Mouse (Mus musculus): ENCODE measurements around the gene Cdkn3.
A peak's percentile ranks its signal among the peaks of the same experiment; 100 is the strongest.
"Not testable (repeated sequence)": the region's sequence is repeated elsewhere in the genome, so short reads cannot be mapped to it uniquely, and the experiment has no call there.

Gene Cdkn3

DNA sequence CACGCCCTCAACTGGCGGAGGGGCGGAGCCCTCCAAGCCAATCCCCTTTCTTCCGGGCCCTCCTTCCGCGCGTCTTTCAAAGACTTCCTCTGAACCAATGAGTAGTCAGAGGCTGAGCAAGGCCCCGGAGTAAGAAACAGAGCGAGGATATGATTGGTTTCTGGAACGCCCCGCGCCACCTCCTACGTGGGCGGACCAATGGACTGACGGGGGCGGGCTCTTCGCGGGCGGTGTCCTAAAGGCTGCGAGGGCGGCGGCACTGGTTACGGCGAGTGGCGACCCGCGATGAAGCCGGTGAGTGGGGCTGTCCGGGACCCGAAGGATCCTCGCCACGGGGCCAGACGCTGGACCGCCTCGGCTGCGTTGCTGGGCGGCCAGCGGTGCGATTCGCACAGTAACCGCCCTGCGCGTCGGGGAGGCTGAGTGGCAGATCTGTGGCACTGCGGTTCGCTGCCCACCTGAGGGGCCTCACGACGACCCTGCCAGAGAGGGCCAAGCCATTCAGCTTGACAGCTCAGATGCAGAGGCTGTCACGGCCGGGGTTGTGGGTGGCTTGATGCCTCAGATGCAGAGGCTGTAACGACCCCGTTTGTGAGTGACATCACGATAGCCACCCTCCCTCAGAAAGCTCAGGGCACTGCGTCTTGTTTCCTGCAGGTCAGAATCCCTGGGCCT is at the start of gene Cdkn3:
Gene Cdkn3, plus strand, starts transcription at position 187 of the 675 bp plus-strand sequence.
- ATAC-seq (ENCODE audit: insufficient number of reproducible peaks, low FRiP score, low TSS enrichment) = peak; percentile 99

DNA sequence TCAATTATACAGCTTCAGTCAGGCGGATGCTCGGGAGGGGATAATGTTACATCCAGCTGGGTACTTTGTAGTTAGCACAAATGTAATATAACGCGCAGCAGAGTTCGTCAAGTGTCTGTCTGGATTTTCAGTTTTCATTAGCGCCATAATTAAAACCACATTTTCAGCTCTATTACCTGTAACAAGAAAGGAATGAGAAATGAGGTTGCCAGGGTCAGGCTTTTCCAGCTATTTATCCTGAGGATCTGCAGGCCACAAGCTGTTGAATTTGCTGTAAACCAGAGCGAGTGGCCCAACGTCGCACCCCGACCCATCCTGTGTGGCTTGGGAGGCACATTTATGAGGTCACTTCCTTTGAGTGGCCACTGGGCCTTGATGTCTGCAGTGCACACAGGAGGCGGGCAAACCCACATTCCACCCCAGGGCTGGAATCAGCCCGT is 41.8 kb upstream of the Cdkn3 start:
- ATAC-seq (ENCODE audit: insufficient number of reproducible peaks, low FRiP score, low TSS enrichment) = no peak

DNA sequence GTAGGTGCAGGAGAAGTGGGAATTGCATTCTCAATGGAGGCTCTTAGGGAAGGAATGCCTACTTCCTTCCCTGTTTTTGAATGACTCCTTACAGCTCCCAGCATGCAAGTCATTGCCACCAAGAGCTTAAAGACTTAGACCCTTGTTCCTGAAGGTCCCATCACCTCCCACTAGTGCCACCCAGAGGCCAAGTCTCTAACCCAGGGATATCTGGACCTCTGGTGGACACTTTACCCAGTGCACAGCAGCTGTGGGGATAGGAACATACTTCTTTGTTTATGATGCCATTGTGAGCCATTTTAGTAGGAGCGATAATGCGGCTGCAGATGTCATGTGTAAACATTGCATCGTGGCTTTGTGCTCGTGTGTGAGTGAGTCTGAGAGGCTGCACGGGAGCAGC is 38.3 kb upstream of the Cdkn3 start:
- ATAC-seq (ENCODE audit: insufficient number of reproducible peaks, low FRiP score, low TSS enrichment) = no peak

GRCm38 (mm10) chr14:46723828-46724227 is 36.5 kb upstream of the Cdkn3 start:
- ATAC-seq (ENCODE audit: insufficient number of reproducible peaks, low FRiP score, low TSS enrichment) = no peak

- no peak for ATAC-seq (ENCODE audit: insufficient number of reproducible peaks, low FRiP score, low TSS enrichment)
These were observed 35.4 kb upstream of the Cdkn3 start for GRCm38 (mm10) chr14:46724941-46725340.

- ATAC-seq (ENCODE audit: insufficient number of reproducible peaks, low FRiP score, low TSS enrichment) = no peak
These were observed 34.6 kb upstream of the Cdkn3 start for GRCm38 (mm10) chr14:46725743-46726142.

GRCm38 (mm10) chr14:46734262-46734661 is 26.1 kb upstream of the Cdkn3 start:
- no peak for ATAC-seq (ENCODE audit: insufficient number of reproducible peaks, low FRiP score, low TSS enrichment)

DNA sequence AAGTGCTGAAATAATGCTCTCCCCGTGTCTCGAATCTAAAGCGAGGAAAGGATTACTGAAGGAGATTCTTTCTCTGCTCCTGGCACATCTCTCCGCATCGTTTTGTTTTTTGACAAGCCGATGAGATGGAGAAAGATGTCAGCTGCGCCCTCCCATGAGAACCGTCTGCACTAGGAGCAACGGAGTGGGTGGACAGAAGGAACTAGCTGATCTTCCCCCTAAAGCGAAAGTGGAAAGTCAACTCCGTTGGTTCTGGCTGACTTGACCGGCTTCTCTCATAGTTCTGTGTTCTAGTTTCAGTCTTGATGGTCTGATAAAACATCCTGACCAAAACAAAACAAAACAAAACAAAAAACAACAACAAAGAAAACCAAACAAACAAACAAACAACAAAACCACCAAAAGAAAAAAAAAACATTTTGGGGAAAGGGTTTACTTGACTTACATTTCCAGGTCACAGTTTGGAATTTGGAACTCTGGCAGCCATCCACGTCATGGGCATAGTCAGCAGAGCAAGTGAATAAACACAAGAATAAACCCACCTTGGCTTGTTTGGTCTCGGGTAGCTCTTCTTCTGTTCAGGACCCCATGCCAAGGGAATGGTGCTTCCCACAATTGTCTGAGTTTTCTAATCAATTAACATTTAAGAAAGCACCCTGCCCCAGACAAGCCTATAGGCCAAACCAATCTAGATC is 25.4 kb upstream of the Cdkn3 start:
- no peak for ATAC-seq (ENCODE audit: insufficient number of reproducible peaks, low FRiP score, low TSS enrichment)

DNA sequence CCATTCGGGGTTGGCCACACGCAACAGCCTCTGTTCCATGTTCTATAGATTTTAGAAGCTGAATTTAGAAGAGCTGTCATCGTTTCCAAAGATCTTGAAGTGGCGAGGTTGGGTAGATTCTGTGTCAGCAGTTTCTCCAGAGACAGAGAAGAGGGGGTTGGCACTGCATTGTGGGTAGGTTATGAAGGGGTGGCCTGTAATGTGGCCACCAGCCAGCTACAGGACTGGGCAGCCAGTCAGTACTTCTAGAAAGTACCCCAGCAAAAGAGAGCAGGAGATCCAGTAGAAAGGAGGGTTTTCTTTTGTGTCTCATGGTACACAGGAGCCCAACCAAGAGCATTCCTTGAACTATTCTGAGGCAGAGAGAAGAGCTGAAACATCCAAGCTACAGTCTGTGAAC is 24.0 kb upstream of the Cdkn3 start:
- no peak for ATAC-seq (ENCODE audit: insufficient number of reproducible peaks, low FRiP score, low TSS enrichment)

DNA sequence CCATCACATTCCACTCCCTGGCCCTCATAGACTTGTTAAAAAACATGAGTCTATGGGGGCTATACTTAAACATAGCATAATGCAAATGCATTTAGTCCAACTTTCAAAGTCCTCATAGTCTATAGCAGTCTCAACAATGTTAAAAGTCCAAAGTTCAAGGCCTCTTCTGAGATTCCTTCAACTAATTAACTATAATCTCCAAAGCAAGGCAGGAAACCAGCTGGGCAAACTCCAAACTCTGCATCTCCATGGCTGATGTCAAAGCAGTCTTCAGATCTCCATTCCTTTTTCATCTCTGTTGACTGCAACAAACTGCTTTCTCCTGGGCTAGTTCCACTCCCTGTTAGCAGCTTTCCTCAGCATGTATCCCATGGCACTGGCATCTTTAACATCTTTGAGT is 23.0 kb upstream of the Cdkn3 start:
- not testable (repeated sequence) for ATAC-seq (ENCODE audit: insufficient number of reproducible peaks, low FRiP score, low TSS enrichment)

- no peak for ATAC-seq (ENCODE audit: insufficient number of reproducible peaks, low FRiP score, low TSS enrichment)
These were observed 17.7 kb upstream of the Cdkn3 start for GRCm38 (mm10) chr14:46742674-46743073.

- ATAC-seq (ENCODE audit: insufficient number of reproducible peaks, low FRiP score, low TSS enrichment) = no peak
These were observed 14.9 kb upstream of the Cdkn3 start for GRCm38 (mm10) chr14:46745413-46745812.

GRCm38 (mm10) chr14:46754371-46754770 is 6.0 kb upstream of the Cdkn3 start:
- not testable (repeated sequence) for ATAC-seq (ENCODE audit: insufficient number of reproducible peaks, low FRiP score, low TSS enrichment)

GRCm38 (mm10) chr14:46755851-46756250 is 4.5 kb upstream of the Cdkn3 start:
- ATAC-seq (ENCODE audit: insufficient number of reproducible peaks, low FRiP score, low TSS enrichment) = no peak

GRCm38 (mm10) chr14:46757736-46758135 is 2.6 kb upstream of the Cdkn3 start:
- no peak for ATAC-seq (ENCODE audit: insufficient number of reproducible peaks, low FRiP score, low TSS enrichment)

DNA sequence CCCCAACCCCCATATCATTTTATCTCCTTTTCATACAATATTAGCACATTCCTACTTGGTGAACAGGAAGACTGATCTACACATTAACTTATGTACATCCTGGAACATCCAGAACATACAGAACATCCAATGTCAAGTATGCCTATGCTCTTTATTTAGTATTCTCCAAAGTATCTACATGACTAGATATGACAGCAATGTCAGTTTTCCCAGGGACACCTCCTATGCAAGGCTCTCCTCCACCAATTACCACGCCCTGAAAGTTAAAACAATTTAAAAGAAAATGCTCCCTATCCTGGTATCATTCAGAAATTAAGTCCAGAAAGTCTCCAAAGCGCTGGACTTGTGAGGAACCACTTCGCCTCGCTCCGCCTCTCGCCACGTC is 379 bp upstream of the Cdkn3 start:
- peak; percentile 11; the same call in 1 of the 2 replicates for ATAC-seq (ENCODE audit: insufficient number of reproducible peaks, low FRiP score, low TSS enrichment)

- ATAC-seq (ENCODE audit: insufficient number of reproducible peaks, low FRiP score, low TSS enrichment) = no peak
These were observed 845 bp downstream of the Cdkn3 start for GRCm38 (mm10) chr14:46761186-46761585.

GRCm38 (mm10) chr14:46767116-46767515 is 6.8 kb downstream of the Cdkn3 start:
- 0 out of 2 replicates have a peak, but pooled peaks have one; percentile 58 for ATAC-seq (ENCODE audit: insufficient number of reproducible peaks, low FRiP score, low TSS enrichment)

- ATAC-seq (ENCODE audit: insufficient number of reproducible peaks, low FRiP score, low TSS enrichment) = no peak
These were observed 9.7 kb downstream of the Cdkn3 start for GRCm38 (mm10) chr14:46770036-46770435.

GRCm38 (mm10) chr14:46778756-46779155 is 18.4 kb downstream of the Cdkn3 start:
- ATAC-seq (ENCODE audit: insufficient number of reproducible peaks, low FRiP score, low TSS enrichment) = no peak

- no peak for ATAC-seq (ENCODE audit: insufficient number of reproducible peaks, low FRiP score, low TSS enrichment)
These were observed 18.9 kb downstream of the Cdkn3 start for GRCm38 (mm10) chr14:46779217-46779616.

DNA sequence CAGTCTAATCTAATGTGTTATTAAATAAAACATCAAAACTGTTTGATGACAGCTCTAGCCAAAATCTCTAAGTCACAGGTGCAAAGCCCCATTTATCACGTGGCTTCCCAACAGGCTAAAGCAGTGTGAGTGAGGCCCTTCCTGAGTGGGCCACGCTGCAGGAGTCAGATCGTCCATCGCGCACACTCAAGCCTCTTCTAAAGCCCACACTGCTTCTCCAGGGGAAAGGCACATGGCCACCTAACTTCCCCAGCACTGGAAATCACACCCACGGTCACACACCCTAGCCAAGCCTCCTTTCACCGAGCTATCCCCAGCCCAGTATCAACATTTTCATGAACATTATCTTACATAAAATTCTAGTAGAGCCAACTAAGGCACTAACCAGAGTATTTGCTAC is 20.7 kb downstream of the Cdkn3 start:
- ATAC-seq (ENCODE audit: insufficient number of reproducible peaks, low FRiP score, low TSS enrichment) = no peak

Data from cerebellum, adult (tissue).